Mouse (Mus musculus) CH12.LX (cell line): ENCODE results near the gene Nyap1.

ENCODE experiments used
- CHD1 ChIP-seq: IDR thresholded peaks from 2 replicates; pipeline ENCODE4 v1.6.1; 2012; ENCODE audit warnings: low read depth, low read length, improper control_type of control experiment, inconsistent platforms
- CTCF ChIP-seq, 2 experiments: IDR thresholded peaks in 1 of 2; conservative IDR thresholded peaks in 1 of 2; 2 replicates each; pipeline ENCODE4 v1.5.1; 2011 to 2012; ENCODE audit warnings: low read depth in 2 of 2, low read length in 2 of 2, improper control_type of control experiment in 1 of 2, inconsistent platforms in 1 of 2, mild to moderate bottlenecking in 1 of 2, moderate library complexity in 1 of 2
- E2F4 ChIP-seq: IDR thresholded peaks from 2 replicates; pipeline ENCODE4 v1.6.1; 2011; ENCODE audit warnings: low read depth, low read length, improper control_type of control experiment; ENCODE audit not compliant: insufficient replicate concordance
- ELF1 ChIP-seq: IDR thresholded peaks from 2 replicates; pipeline ENCODE4 v1.6.1; 2014; ENCODE audit warnings: low read depth, mild to moderate bottlenecking, inconsistent platforms, low read length, improper control_type of control experiment
- EP300 ChIP-seq: IDR thresholded peaks from 2 replicates; pipeline ENCODE4 v1.6.1; 2011; ENCODE audit warnings: low read length, improper control_type of control experiment
- HCFC1 ChIP-seq: IDR thresholded peaks from 2 replicates; pipeline ENCODE4 v1.6.1; 2012; ENCODE audit warnings: low read depth, mild to moderate bottlenecking, inconsistent platforms, low read length, improper control_type of control experiment
- JUND ChIP-seq: conservative IDR thresholded peaks from 2 replicates; pipeline ENCODE4 v1.6.1; 2011; ENCODE audit warnings: low read depth, low read length, improper control_type of control experiment
- NELFE ChIP-seq: IDR thresholded peaks from 2 replicates; pipeline ENCODE4 v1.6.1; 2011; ENCODE audit warnings: low read depth, low read length, improper control_type of control experiment
- POLR2A ChIP-seq: IDR thresholded peaks from 2 replicates; pipeline ENCODE4 v1.6.1; 2011; ENCODE audit warnings: low read depth, mild to moderate bottlenecking, improper control_type of control experiment, low read length
- POLR2AphosphoS2 ChIP-seq: IDR thresholded peaks from 2 replicates; pipeline ENCODE4 v1.6.1; 2011; ENCODE audit warnings: low read depth, low read length, improper control_type of control experiment
- USF1 ChIP-seq: IDR thresholded peaks from 2 replicates; pipeline ENCODE4 v1.6.1; 2014; ENCODE audit warnings: low read depth, mild to moderate bottlenecking, inconsistent platforms, low read length, improper control_type of control experiment
- ZKSCAN1 ChIP-seq: IDR thresholded peaks from 2 replicates; pipeline ENCODE4 v1.6.1; 2012; ENCODE audit warnings: low read depth, inconsistent platforms, low read length, improper control_type of control experiment, borderline replicate concordance

DNA sequence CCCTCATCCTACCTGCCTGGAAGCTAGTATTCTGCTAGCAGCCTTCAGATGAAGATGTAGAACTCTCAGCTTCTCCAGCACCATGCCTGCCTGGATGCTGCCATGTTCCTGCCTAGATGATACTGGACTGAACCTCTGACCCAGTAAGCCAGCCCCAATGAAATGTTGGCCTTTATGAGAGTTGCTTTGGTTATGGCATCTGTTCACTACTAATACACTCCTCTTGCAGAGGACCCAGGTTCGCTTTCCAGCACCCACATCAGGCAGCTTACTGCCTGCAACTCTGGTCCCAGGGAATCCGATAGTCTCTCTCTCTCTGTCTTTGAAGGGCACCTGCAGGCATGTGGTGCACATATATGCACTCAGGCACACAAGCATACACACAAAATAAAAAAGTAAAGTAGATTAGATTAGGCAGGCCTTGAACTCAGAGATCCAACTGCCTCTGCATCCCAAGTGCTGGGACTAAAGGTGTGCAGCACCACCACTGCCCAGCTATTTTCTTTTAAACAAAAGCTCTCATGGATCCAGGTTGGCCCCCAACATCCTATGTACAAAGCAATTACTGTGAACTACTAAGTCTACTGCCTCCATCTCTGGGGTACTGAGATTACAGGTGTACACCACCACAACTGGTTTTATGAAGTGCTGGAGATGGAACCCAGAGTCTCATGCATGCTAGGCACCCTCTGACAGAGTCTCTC lies 34.3 kb upstream of the Nyap1 start:
- no peak for TF ChIP-seq CTCF (conservative IDR thresholded peaks at IDR 0.05 in 1 of 2, IDR thresholded peaks at IDR 0.05 in 1 of 2; ENCODE audit: low read depth in 2 of 2, low read length in 2 of 2)
- no peak for TF ChIP-seq POLR2AphosphoS2
- no peak for TF ChIP-seq POLR2A
- no peak for TF ChIP-seq EP300
- TF ChIP-seq ELF1: no peak
- TF ChIP-seq CHD1: no peak
- TF ChIP-seq ZKSCAN1: no peak
- no peak for TF ChIP-seq HCFC1
- TF ChIP-seq E2F4: no peak
- no peak for TF ChIP-seq NELFE
- no peak for TF ChIP-seq JUND
- no peak for TF ChIP-seq USF1
